Mouse (Mus musculus): ENCODE data around the gene Nwd2.

- no peak for TF ChIP-seq POLR2A (IDR thresholded peaks at IDR 0.05; ENCODE audit: low read depth, low read length)
- no peak for TF ChIP-seq CTCF (conservative IDR thresholded peaks at IDR 0.05; ENCODE audit: insufficient read depth, insufficient read length, low read depth, low read length)
Measured at GRCm38 (mm10) chr5:63689084-63689483, 40.2 kb downstream of the Nwd2 start.
